ENCODE assay signal across 8 mouse cellular contexts in genomic region chr7:29303738-29304462, GRCm38 (mm10). TPM values are rescaled to one million over a fixed set of nuclear protein-coding genes. Genes with fewer than 3 reads are reported as not detected.
DNase-seq lines count a peak whose midpoint lies in the region; ATAC-seq and TF ChIP-seq lines count a peak whose summit lies in the region.

Gene Dpf1, plus strand, starts transcription at chr7:29303951.

- H3K4me1 ChIP-seq in forebrain, embryonic 10.5 days, result peaks cover 62% of the 10 kb centered on the region
- peaks cover 35% of the 10 kb centered on the region for H3K4me1 ChIP-seq in heart, embryonic 15.5 days (replicated peaks)
- H3K4me1 ChIP-seq in liver, embryonic 12.5 days, result peaks cover 49% of the 10 kb centered on the region

- DNase-seq in ES-CJ7 (ENCODE audit: low read depth, low spot score), result peak; percentile 89
- peak; percentile 98 for DNase-seq in brain, embryonic 14.5 days (ENCODE audit: low read depth)
- DNase-seq in forebrain, embryonic 10.5 days (ENCODE audit: extremely low spot score, low spot score), result peak; percentile 81
- peak; percentile 90 for DNase-seq in kidney, postnatal 10 days
- DNase-seq in naive thymus-derived CD4-positive, alpha-beta T cell, adult 2 months (ENCODE audit: low read depth), result peak; percentile 63
- peak; percentile 89 for DNase-seq in testis, postnatal 10 days (ENCODE audit: low spot score)

- peaks cover 48% of the 10 kb centered on the region for H3K27me3 ChIP-seq in forebrain, embryonic 10.5 days (ENCODE audit: poor library complexity, severe bottlenecking)
- H3K27me3 ChIP-seq in heart, embryonic 15.5 days, result peaks cover 72% of the 10 kb centered on the region
- peaks cover 80% of the 10 kb centered on the region for H3K27me3 ChIP-seq in liver, embryonic 12.5 days (replicated peaks)

- H3K9me3 ChIP-seq in forebrain, embryonic 10.5 days, result no peaks in the 10 kb centered on the region
- no peaks in the 10 kb centered on the region for H3K9me3 ChIP-seq in heart, embryonic 15.5 days (replicated peaks)
- H3K9me3 ChIP-seq in liver, embryonic 12.5 days (replicated peaks), result no peaks in the 10 kb centered on the region

- ATAC-seq in heart, embryonic 15.5 days (replicated peaks; ENCODE audit: insufficient number of reproducible peaks, insufficient read depth, low FRiP score, low read depth), result peak; percentile 80
- ATAC-seq in liver, embryonic 12.5 days, result peak; percentile 69

- peak within 1 kb of the TSS; percentile 97 for H3K4me2 ChIP-seq in heart, embryonic 15.5 days
- H3K4me2 ChIP-seq in liver, embryonic 12.5 days, result peak within 1 kb of the TSS; percentile 80

- peak within 1 kb of the TSS; percentile 43 for H3K9ac ChIP-seq in heart, embryonic 15.5 days
- H3K9ac ChIP-seq in liver, embryonic 12.5 days, result peak within 1 kb of the TSS; percentile 52

- WGBS in forebrain, embryonic 10.5 days, result under 1% methylated on average over 67 of the region's 67 CpGs
- WGBS in heart, embryonic 15.5 days, result under 1% methylated on average over 67 of the region's 67 CpGs
- WGBS in liver, embryonic 12.5 days (ENCODE audit: insufficient replicate concordance), result 1% methylated on average over 66 of the region's 67 CpGs

- peak within 1 kb of the TSS; percentile 89 for H3K27ac ChIP-seq in forebrain, embryonic 10.5 days
- H3K27ac ChIP-seq in heart, embryonic 15.5 days, result no peak within 1 kb of the TSS
- H3K27ac ChIP-seq in liver, embryonic 12.5 days, result no peak within 1 kb of the TSS

- H3K4me3 ChIP-seq in forebrain, embryonic 10.5 days, result peak within 1 kb of the TSS; percentile 77
- H3K4me3 ChIP-seq in heart, embryonic 15.5 days, result peak within 1 kb of the TSS; percentile 61
- peak within 1 kb of the TSS; percentile 58 for H3K4me3 ChIP-seq in liver, embryonic 12.5 days

- TF ChIP-seq POLR2A in brain, embryonic 14.5 days (IDR thresholded peaks at IDR 0.05; ENCODE audit: borderline replicate concordance, extremely low read depth, insufficient read depth, insufficient read length, poor library complexity, severe bottlenecking), result peak; percentile 88

- peak; percentile 7; the same call in 1 of the 2 replicates for TF ChIP-seq CTCF in brain, embryonic 14.5 days (IDR thresholded peaks at IDR 0.05; ENCODE audit: borderline replicate concordance, extremely low read depth, insufficient read depth, insufficient read length)

- no peaks in the 10 kb centered on the region for H3K36me3 ChIP-seq in forebrain, embryonic 10.5 days (replicated peaks)
- H3K36me3 ChIP-seq in heart, embryonic 15.5 days, result no peaks in the 10 kb centered on the region
- no peaks in the 10 kb centered on the region for H3K36me3 ChIP-seq in liver, embryonic 12.5 days

RNA-seq across cellular contexts. Expression of gene Dpf1, which starts in this region (rescaled TPM):
- 111 and 157 TPM in 2 replicates for polyA plus RNA-seq in brain, embryonic 14.5 days (2012; rRNA removed)
- 39.1 and 42.7 TPM in 2 replicates for polyA plus RNA-seq in forebrain, embryonic 10.5 days (2016; fragmentation: Nextera tagmentation; extraction: Ambion mirVana)
- 2.6 and 3.9 TPM in 2 replicates for polyA plus RNA-seq in heart, embryonic 15.5 days (2015; fragmentation: Nextera tagmentation; extraction: Ambion mirVana)
- polyA plus RNA-seq in liver, embryonic 12.5 days (2016; fragmentation: Nextera tagmentation; extraction: Ambion mirVana), result 2.6 and 3.6 TPM in 2 replicates
